Mouse (Mus musculus) adrenal gland, postnatal 10 days (tissue): ENCODE data around the gene Cd22. TPM values are rescaled to one million over a fixed set of nuclear protein-coding genes. Genes with fewer than 3 reads are reported as not detected.

Experiments
- DNase-seq: peaks from one replicate; pipeline ENCODE4 v3.0.0; 2021; ENCODE audit warnings: mixed read lengths
- total RNA-seq, 2 experiments: library from RNA; stranded (reverse); gene quantifications; 2 replicates each; pipeline ENCODE4 v1.2.3; 2021

Gene Cd22
- total RNA-seq, 2 experiments from 2014 or later = 3.3 to 5.1 TPM

DNA sequence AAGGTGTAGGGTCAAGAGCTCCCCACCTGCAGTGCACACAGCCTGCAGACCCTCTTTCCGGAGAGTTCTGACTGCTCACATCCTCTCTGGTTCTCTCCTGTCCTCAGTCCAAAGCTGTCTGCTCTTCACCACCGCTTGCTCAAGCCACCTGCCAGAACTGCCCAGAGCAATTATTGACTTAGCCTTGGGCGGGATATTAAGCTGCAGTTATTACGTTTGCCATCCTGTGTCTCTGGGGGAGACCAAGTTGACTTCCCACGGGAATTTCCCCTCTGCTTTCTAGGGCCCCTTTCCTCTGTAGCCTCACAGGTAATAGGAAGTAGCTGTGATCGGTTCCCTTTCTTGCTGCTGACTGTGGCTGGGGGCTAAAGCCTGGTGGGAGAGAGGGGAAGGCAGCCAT lies 60.0 kb downstream of the Cd22 start:
- no peak for DNase-seq

Other genes with a start within 250 kb of the Cd22 start
- not detected for gene Etv2, start 244.5 kb downstream of the Cd22 start, total RNA-seq
- gene Rbm42, start 230.0 kb downstream of the Cd22 start, total RNA-seq = 10 to 100 TPM; 64.5 to 72.9 TPM
- gene Haus5, start 215.3 kb downstream of the Cd22 start, total RNA-seq = 10 to 100 TPM; 10.5 to 12.4 TPM
- gene Pmis2, start 208.7 kb downstream of the Cd22 start, total RNA-seq = not detected
- 1 to 10 TPM in 1 of 2 experiments, not detected in 1; 2.6 TPM for gene 2200002J24Rik, start 181.4 kb downstream of the Cd22 start, total RNA-seq
- 1 to 10 TPM; 2.3 to 3.1 TPM for gene Atp4a, start 168.1 kb downstream of the Cd22 start, total RNA-seq
- 100 to 1,000 TPM; 246 to 247 TPM for gene Tmem147, start 150.8 kb downstream of the Cd22 start, total RNA-seq
- gene Gapdhs, start 136.7 kb downstream of the Cd22 start, total RNA-seq = not detected
- 10 to 100 TPM; 25.4 to 34.6 TPM for gene Sbsn, start 128.9 kb downstream of the Cd22 start, total RNA-seq
- 1 to 10 TPM; 2.6 to 3.9 TPM for gene Dmkn, start 116.6 kb downstream of the Cd22 start, total RNA-seq
- 1 to 10 TPM; 1.5 to 1.6 TPM for gene Krtdap, start 92.4 kb downstream of the Cd22 start, total RNA-seq
- 1 to 10 TPM in 1 of 2 experiments, under 1 TPM in 1; 0.94 to 1.7 TPM for gene Ffar2, start 56.6 kb downstream of the Cd22 start, total RNA-seq
- under 1 TPM; 0.27 to 0.88 TPM for gene Ffar3, start 24.2 kb downstream of the Cd22 start, total RNA-seq
- under 1 TPM; 0.09 to 0.12 TPM for gene Ffar1, start 18.8 kb downstream of the Cd22 start, total RNA-seq
- under 1 TPM; 0.45 to 0.58 TPM for gene Mag, start 34.5 kb upstream of the Cd22 start, total RNA-seq
- gene Hamp2, start 44.3 kb upstream of the Cd22 start, total RNA-seq = 1 to 10 TPM in 1 of 2 experiments, not detected in 1; 1.1 TPM
- gene Hamp, start 63.7 kb upstream of the Cd22 start, total RNA-seq = 1 to 10 TPM in 1 of 2 experiments, under 1 TPM in 1; 0.88 to 1.3 TPM
- 100 to 1,000 TPM; 105 to 108 TPM for gene Usf2, start 76.5 kb upstream of the Cd22 start, total RNA-seq
- gene Lsr, start 93.1 kb upstream of the Cd22 start, total RNA-seq = 10 to 100 TPM; 11.2 to 21.6 TPM
- under 1 TPM; 0.39 to 0.63 TPM for gene Fam187b, start 93.4 kb upstream of the Cd22 start, total RNA-seq
- 10 to 100 TPM; 39.1 to 42.0 TPM for gene Fxyd5, start 162.1 kb upstream of the Cd22 start, total RNA-seq
- 10 to 100 TPM in 1 of 2 experiments, 1 to 10 TPM in 1; 7.5 to 18.2 TPM for gene Fxyd7, start 171.1 kb upstream of the Cd22 start, total RNA-seq
- 100 to 1,000 TPM; 353 to 358 TPM for gene Fxyd1, start 176.9 kb upstream of the Cd22 start, total RNA-seq
- gene Lgi4, start 179.0 kb upstream of the Cd22 start, total RNA-seq = 1 to 10 TPM; 6.1 to 7.0 TPM
- 1 to 10 TPM; 4.0 to 5.6 TPM for gene Fxyd3, start 196.4 kb upstream of the Cd22 start, total RNA-seq
- 10 to 100 TPM; 25.1 to 65.2 TPM for gene Hpn, start 234.9 kb upstream of the Cd22 start, total RNA-seq
- gene Scn1b, start 246.7 kb upstream of the Cd22 start, total RNA-seq = 10 to 100 TPM; 15.7 to 39.2 TPM